Mouse (Mus musculus) heart, adult 2 months (tissue): ENCODE measurements around the gene Ufd1. TPM values are rescaled to one million over a fixed set of nuclear protein-coding genes. Genes with fewer than 3 reads are reported as not detected.

Experiments
- DNase-seq, 2 experiments: peaks; one replicate each; pipeline ENCODE4 v3.0.0; 2021
- H3K27ac ChIP-seq: fragments of 200-600 bp; 2 replicates; pipeline ENCODE4 v1.8.1; 2022
- H3K27me3 ChIP-seq: fragments of 200-500 bp; 2 replicates; pipeline ENCODE4 v1.6.1; 2012; ENCODE audit warnings: mild to moderate bottlenecking, low read length, inconsistent platforms, mixed read lengths; ENCODE audit not compliant: control insufficient read depth, insufficient read depth
- H3K36me3 ChIP-seq: fragments of 200-500 bp; 2 replicates; pipeline ENCODE4 v1.6.1; 2012; ENCODE audit warnings: low read length, inconsistent platforms; ENCODE audit not compliant: control insufficient read depth, insufficient read depth
- H3K4me1 ChIP-seq: fragments of 200-500 bp; 2 replicates; pipeline ENCODE4 v1.6.1; 2011; ENCODE audit warnings: low read length; ENCODE audit not compliant: control insufficient read depth, insufficient read depth
- H3K4me3 ChIP-seq: fragments of 200-600 bp; 2 replicates; pipeline ENCODE4 v1.8.1; 2022
- H3K79me2 ChIP-seq: fragments of 200-500 bp; replicated peaks from 2 replicates; pipeline ENCODE4 v1.6.1; 2012; ENCODE audit warnings: mild to moderate bottlenecking, inconsistent platforms, low read length, moderate library complexity, mixed read lengths; ENCODE audit not compliant: control insufficient read depth, insufficient read depth
- H3K9ac ChIP-seq: fragments of 200-500 bp; 2 replicates; pipeline ENCODE4 v1.6.1; 2012; ENCODE audit warnings: low read depth, mild to moderate bottlenecking, control low read depth, inconsistent platforms, low read length, mixed read lengths
- CTCF ChIP-seq: fragments of 200-600 bp; IDR thresholded peaks from 2 replicates; pipeline ENCODE4 v1.8.1; 2022; ENCODE audit warnings: antibody characterized with exemption, mild to moderate bottlenecking, moderate library complexity
- EP300 ChIP-seq: fragments of 200-500 bp; IDR thresholded peaks from 2 replicates; pipeline ENCODE4 v1.6.1; 2011; ENCODE audit warnings: low read depth, low read length, control low read depth; ENCODE audit not compliant: insufficient read depth
- POLR2A ChIP-seq: fragments of 200-500 bp; IDR thresholded peaks from 2 replicates; pipeline ENCODE4 v1.6.1; 2011; ENCODE audit warnings: mild to moderate bottlenecking, low read depth, low read length, control low read depth; ENCODE audit not compliant: insufficient read depth
- WGBS: fragments of 180-500 bp; shearing (Covaris S2); methylation state at CpG from one replicate; pipeline ENCODE4 v1.1.7; 2018; 5-methylcytosine and 5-hydroxymethylcytosine counted together
- intact Hi-C: fragments of 180-260 bp; cut with DNase I; formaldehyde crosslinking; loops from one replicate; pipeline ENCODE4 v1.15.1; 2025
- polyA plus RNA-seq: library from polyadenylated mRNA; depleted of rRNA; stranded (reverse); fragments of >200 nt; gene quantifications from 2 replicates; pipeline ENCODE4 v1.2.3, GENCODE M21; 2012
- total RNA-seq, 2 experiments: library from RNA; stranded (reverse); gene quantifications; 2 replicates each; pipeline ENCODE4 v1.2.3; 2021

Ufd1 gene
- total and polyA plus RNA-seq, 3 experiments: 30.3 to 48.5 (median 45.4) TPM

GRCm38 (mm10) chr16:18785025-18785424 lies 26.6 kb upstream of the Ufd1 start:
- Histone ChIP-seq H3K4me3 (no peak overlapping the region), H3K4me1 (no peaks in the 10 kb centered on the region), H3K27me3 (no peaks in the 10 kb centered on the region), H3K79me2 (no peaks in the 10 kb centered on the region), H3K36me3 (no peaks in the 10 kb centered on the region), H3K27ac (no peak overlapping the region), H3K9ac (no peak overlapping the region)
- intact Hi-C loops: no loop called here
- no peak for TF ChIP-seq EP300
- TF ChIP-seq POLR2A: no peak
- no peak for TF ChIP-seq CTCF
- DNase-seq: no peak
- WGBS: 91% methylated on average over 7 of the region's 7 CpGs

- Histone ChIP-seq H3K9ac (no peak overlapping the region), H3K79me2 (no peaks in the 10 kb centered on the region), H3K36me3 (no peaks in the 10 kb centered on the region), H3K27me3 (no peaks in the 10 kb centered on the region), H3K4me3 (no peak overlapping the region), H3K27ac (no peak overlapping the region), H3K4me1 (no peaks in the 10 kb centered on the region)
- no peak for TF ChIP-seq CTCF
- no peak for TF ChIP-seq EP300
- TF ChIP-seq POLR2A: no peak
- 85% methylated on average over 1 of the region's 1 CpGs for WGBS
- intact Hi-C loops: no loop called here
- no peak for DNase-seq
Measured at GRCm38 (mm10) chr16:18785485-18785884, 26.1 kb upstream of the Ufd1 start.

GRCm38 (mm10) chr16:18786652-18787051 lies 24.9 kb upstream of the Ufd1 start:
- no peaks in the 10 kb centered on the region for H3K27me3 ChIP-seq
- no peaks in the 10 kb centered on the region for H3K4me1 ChIP-seq
- 94% methylated on average over 10 of the region's 10 CpGs for WGBS
- DNase-seq: no peak
- H3K9ac ChIP-seq: no peak overlapping the region
- intact Hi-C loops: no loop called here
- H3K4me3 ChIP-seq: no peak overlapping the region
- H3K36me3 ChIP-seq: no peaks in the 10 kb centered on the region
- H3K27ac ChIP-seq: no peak overlapping the region
- no peak for TF ChIP-seq CTCF
- TF ChIP-seq POLR2A: no peak
- no peak for TF ChIP-seq EP300
- H3K79me2 ChIP-seq: no peaks in the 10 kb centered on the region

GRCm38 (mm10) chr16:18788627-18789406 lies 22.8 kb upstream of the Ufd1 start:
- H3K27me3 ChIP-seq: no peaks in the 10 kb centered on the region
- no peaks in the 10 kb centered on the region for H3K4me1 ChIP-seq
- H3K79me2 ChIP-seq: no peaks in the 10 kb centered on the region
- intact Hi-C loops: no loop called here
- no peaks in the 10 kb centered on the region for H3K36me3 ChIP-seq
- no peak for DNase-seq
- H3K9ac ChIP-seq: no peak overlapping the region
- TF ChIP-seq CTCF: no peak
- no peak for TF ChIP-seq POLR2A
- no peak for TF ChIP-seq EP300
- 84% methylated on average over 10 of the region's 10 CpGs for WGBS
- H3K4me3 ChIP-seq: no peak overlapping the region
- no peak overlapping the region for H3K27ac ChIP-seq

GRCm38 (mm10) chr16:18795223-18795899 lies 16.2 kb upstream of the Ufd1 start:
- 91% methylated on average over 11 of the region's 11 CpGs for WGBS
- TF ChIP-seq CTCF (no peak), POLR2A (no peak), EP300 (no peak)
- no peaks in the 10 kb centered on the region for H3K27me3 ChIP-seq
- no peak for DNase-seq
- no peak overlapping the region for H3K9ac ChIP-seq
- no peaks in the 10 kb centered on the region for H3K79me2 ChIP-seq
- no peak overlapping the region for H3K4me3 ChIP-seq
- intact Hi-C loops: loop anchor here (5.0 kb wide), 1 partner anchor 168 kb away; the partner anchor contains the start of genes Gm49601 and Sept5
- H3K4me1 ChIP-seq: no peaks in the 10 kb centered on the region; the same call in 1 of the 2 replicates
- H3K36me3 ChIP-seq: no peaks in the 10 kb centered on the region
- H3K27ac ChIP-seq: no peak overlapping the region

GRCm38 (mm10) chr16:18796645-18797044 lies 14.9 kb upstream of the Ufd1 start:
- no peak for DNase-seq
- no peaks in the 10 kb centered on the region; the same call in 1 of the 2 replicates for H3K4me1 ChIP-seq
- TF ChIP-seq EP300: no peak
- no peak for TF ChIP-seq CTCF
- TF ChIP-seq POLR2A: no peak
- WGBS: 76% methylated on average over 7 of the region's 7 CpGs
- no peaks in the 10 kb centered on the region for H3K79me2 ChIP-seq
- H3K9ac ChIP-seq: no peak overlapping the region
- H3K27me3 ChIP-seq: no peaks in the 10 kb centered on the region
- no peaks in the 10 kb centered on the region for H3K36me3 ChIP-seq
- H3K4me3 ChIP-seq: no peak overlapping the region
- intact Hi-C loops: loop anchor here (5.0 kb wide), 1 partner anchor 169 kb away; the partner anchor contains the start of genes Gm49601 and Sept5
- H3K27ac ChIP-seq: no peak overlapping the region
